Mouse (Mus musculus): ENCODE data around the gene 2310039H08Rik. TPM values are rescaled to one million over a fixed set of nuclear protein-coding genes. Genes with fewer than 3 reads are reported as not detected.

2310039H08Rik gene
- 48.5 and 55.0 TPM in 2 replicates for polyA plus RNA-seq (2016; fragmentation: Nextera tagmentation; extraction: Ambion mirVana)

DNA sequence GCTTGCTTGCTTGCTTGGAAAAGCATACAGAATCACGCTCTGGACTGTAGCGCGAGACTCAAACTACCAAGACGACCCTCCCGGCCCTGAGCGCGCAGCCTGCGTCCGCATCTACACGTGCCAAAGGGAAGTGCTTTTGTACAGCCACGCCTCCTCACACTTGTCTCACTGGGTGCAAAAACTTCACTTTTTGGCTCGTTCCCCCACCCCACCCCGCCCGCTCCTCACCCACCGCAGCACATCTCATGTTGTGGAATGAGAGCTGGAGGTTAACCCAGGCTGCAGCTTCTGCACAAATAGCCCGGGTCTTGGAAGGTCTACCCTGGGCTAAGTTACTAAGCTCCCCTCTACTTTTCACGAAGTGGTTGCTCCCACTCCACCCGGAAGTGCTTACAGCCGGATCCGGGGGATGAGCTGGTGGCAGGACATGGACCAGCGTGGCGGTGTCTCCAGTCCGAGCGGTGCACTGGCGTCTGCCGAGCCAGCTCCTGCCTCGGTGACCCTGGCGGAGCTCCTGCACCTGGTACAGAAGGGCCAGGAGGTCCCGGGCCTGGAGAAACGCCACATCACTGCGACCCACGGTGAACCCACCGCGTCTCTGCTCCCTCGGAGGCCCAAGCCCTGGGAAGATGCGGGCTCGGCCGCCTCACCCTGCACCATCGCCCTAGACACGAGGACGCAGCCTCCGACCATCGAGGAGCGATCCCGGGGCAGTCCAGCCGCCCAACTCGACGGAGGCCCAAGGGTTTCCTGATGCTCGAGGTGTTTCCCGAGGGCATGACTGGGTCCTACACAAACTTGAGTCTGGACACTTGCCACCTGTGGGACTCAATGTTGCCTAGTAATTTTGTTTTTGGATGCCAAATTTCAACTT lies at the start of gene 2310039H08Rik:
TSS of gene 2310039H08Rik (plus strand) at position 232 of the 874 bp plus-strand sequence.
- H3K4me3 ChIP-seq = peak within 1 kb of the TSS; percentile 68
- H3K27me3 ChIP-seq = no peaks in the 10 kb centered on the region
- H3K9ac ChIP-seq (replicated peaks) = peak within 1 kb of the TSS; percentile 67
- under 1% methylated on average over 50 of the region's 50 CpGs for WGBS
- peak within 1 kb of the TSS; percentile 87 for H3K4me2 ChIP-seq (replicated peaks)
- no peaks in the 10 kb centered on the region for H3K9me3 ChIP-seq
- H3K4me1 ChIP-seq = peaks cover 19% of the 10 kb centered on the region
- peaks cover 32% of the 10 kb centered on the region for H3K36me3 ChIP-seq
- peak; percentile 93 for ATAC-seq (ENCODE audit: low FRiP score, low read depth)
- H3K27ac ChIP-seq (replicated peaks) = peak within 1 kb of the TSS; percentile 50

DNA sequence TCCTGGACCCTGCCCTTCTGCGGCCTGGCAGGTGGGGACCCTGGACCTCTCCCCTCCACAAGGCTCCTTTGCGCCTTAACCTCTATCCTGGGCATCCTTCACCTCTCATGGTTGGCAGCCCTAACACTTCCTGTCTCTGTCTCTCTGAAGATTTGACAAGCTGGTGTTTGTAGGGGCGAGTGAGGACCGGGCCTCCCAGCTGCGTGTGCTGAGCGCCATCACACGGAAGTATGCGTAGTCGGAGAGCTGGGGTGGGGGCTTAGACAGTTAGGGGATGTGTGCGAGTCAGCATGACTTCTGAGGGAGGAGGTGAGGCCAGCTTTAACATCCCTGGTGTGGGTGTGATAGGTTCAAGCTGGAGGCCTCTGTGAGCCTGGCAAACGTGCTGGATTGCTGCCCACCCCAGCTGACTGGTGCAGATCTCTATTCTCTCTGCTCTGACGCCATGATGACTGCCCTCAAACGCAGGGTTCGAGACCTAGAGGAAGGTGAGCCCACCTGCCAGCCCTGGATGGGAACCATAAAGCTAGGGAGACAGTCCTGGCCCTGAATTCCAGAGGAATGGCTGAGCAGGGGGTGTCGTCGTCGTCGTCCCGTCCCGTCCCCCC lies 47.9 kb upstream of the 2310039H08Rik start:
- H3K36me3 ChIP-seq = peaks cover 34% of the 10 kb centered on the region
- peaks cover 18% of the 10 kb centered on the region for H3K27me3 ChIP-seq
- H3K9me3 ChIP-seq = no peaks in the 10 kb centered on the region
- no peak overlapping the region for H3K27ac ChIP-seq (replicated peaks)
- H3K4me2 ChIP-seq (replicated peaks) = no peak overlapping the region
- WGBS = 88% methylated on average over 16 of the region's 20 CpGs
- H3K4me3 ChIP-seq = no peak overlapping the region
- H3K4me1 ChIP-seq = no peaks in the 10 kb centered on the region
- no peak for ATAC-seq (ENCODE audit: low FRiP score, low read depth)
- no peak overlapping the region for H3K9ac ChIP-seq (replicated peaks)

DNA sequence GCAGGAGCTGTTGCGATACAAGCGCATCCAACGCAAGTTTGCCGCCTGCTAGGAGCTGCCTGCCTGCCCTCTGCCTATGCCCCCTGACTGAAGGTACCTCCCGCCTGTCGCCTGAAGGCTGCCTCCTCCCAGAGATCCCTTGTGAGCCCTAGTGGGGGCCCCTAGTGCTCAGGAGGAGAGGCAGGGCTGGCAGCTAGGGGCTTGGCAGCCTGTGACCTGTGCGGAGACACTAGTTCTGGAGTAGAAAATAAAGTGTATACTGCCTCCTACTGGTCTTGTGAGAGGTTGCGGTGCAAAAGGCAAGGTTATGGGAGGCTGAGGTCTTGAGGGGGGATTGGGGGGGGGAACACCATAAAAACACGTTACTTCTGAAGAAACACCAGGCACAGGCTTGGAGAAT lies 47.2 kb upstream of the 2310039H08Rik start:
- Histone ChIP-seq H3K27me3 (peaks cover 23% of the 10 kb centered on the region), H3K27ac (replicated peaks) (no peak overlapping the region), H3K36me3 (peaks cover 34% of the 10 kb centered on the region), H3K4me3 (no peak overlapping the region), H3K9ac (replicated peaks) (no peak overlapping the region), H3K9me3 (no peaks in the 10 kb centered on the region), H3K4me2 (replicated peaks) (no peak overlapping the region), H3K4me1 (no peaks in the 10 kb centered on the region)
- 52% methylated on average over 9 of the region's 9 CpGs for WGBS
- 0 out of 2 replicates have a peak, but pooled peaks have one; percentile 34 for ATAC-seq (ENCODE audit: low FRiP score, low read depth)

DNA sequence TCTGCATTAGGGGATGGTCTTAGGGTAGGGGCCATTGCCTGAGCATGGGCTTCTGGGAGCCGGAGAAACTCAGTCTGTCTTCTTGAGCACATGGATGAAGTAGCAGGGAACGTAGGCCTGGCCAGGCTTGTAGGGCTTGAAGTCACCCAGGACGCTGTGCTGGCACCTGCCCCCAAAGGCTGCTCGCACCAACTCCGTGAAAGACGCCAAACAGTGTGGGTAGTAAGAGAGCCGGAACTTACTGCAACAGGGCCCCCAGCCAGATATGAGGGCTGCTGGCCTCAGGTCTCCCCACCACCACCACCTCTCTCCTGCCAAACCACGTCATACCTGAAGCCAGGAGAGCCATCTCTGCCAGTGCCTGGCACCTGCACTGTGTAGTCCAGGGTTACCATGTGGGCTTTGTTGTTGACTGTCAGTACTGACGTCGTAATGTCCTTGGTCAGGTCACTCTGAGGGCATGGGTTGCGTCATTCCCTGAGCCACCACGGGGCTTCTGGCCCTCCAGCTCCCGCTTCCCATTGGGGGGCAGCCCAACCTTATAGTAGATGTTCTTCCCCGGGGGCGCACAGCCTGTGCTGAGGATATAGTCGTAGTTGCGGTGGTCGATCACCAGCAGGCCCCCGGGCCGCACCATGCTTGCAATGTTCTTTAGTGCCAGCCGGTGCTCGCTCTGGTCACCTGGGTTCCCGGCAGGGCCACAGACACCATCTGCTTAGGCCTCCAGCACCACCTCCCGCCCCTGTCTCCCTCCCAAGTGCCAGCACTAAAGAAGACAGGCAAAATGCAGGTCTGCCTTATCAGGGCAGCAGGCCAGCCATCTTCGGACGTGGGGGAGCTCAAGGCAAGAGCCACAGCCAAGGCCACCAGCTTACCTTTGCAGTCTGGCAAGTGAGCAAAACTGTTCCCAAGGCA lies 46.4 kb upstream of the 2310039H08Rik start:
- Histone ChIP-seq H3K27me3 (peaks cover 23% of the 10 kb centered on the region), H3K9me3 (no peaks in the 10 kb centered on the region), H3K36me3 (peaks cover 28% of the 10 kb centered on the region), H3K9ac (replicated peaks) (no peak overlapping the region), H3K4me3 (no peak overlapping the region), H3K4me2 (replicated peaks) (no peak overlapping the region), H3K27ac (replicated peaks) (no peak overlapping the region), H3K4me1 (no peaks in the 10 kb centered on the region)
- ATAC-seq (ENCODE audit: low FRiP score, low read depth) = no peak
- 92% methylated on average over 26 of the region's 26 CpGs for WGBS

DNA sequence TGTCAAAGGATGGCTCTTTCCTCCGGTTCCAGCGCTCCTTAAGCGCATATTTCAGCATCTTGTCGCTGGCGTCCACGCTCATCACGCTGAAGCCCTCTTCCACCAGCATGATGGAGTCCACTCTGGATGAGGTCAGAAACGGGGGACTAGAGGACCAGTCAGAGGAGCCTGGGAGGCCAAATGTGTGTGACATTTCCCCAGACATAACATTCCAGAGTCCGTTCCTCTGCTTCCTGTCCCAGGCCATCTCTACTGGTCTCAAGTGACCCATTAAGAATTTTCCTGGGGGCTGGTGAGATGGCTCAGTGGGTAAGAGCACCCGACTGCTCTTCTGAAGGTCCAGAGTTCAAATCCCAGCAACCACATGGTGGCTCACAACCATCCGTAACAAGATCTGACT lies 45.2 kb upstream of the 2310039H08Rik start:
- Histone ChIP-seq H3K9ac (replicated peaks) (no peak overlapping the region), H3K27me3 (peaks cover 23% of the 10 kb centered on the region), H3K4me3 (no peak overlapping the region), H3K9me3 (no peaks in the 10 kb centered on the region), H3K4me2 (replicated peaks) (no peak overlapping the region), H3K36me3 (peaks cover 20% of the 10 kb centered on the region), H3K4me1 (no peaks in the 10 kb centered on the region), H3K27ac (replicated peaks) (no peak overlapping the region)
- ATAC-seq (ENCODE audit: low FRiP score, low read depth) = no peak
- WGBS = 88% methylated on average over 11 of the region's 11 CpGs

DNA sequence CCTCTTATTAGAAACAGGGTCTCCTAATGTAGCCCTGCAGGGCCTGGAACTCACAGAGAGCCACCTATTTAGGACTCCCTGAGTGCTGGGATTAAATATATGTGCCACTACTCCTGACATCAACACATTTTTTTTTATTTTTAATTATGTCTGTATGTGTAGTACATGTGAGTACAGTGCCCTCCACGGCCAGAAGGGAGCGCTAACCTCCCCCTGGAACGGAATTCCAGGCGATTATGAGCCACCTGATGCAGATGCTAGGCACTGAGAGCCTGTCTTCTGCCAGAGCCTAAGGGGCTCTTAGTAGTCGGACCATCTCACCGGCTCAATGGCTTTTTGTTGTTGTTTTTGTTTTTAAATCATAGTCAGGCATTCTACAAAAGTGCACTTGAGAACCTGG lies 44.4 kb upstream of the 2310039H08Rik start:
- Histone ChIP-seq H3K4me2 (replicated peaks) (no peak overlapping the region), H3K4me1 (no peaks in the 10 kb centered on the region), H3K9me3 (no peaks in the 10 kb centered on the region), H3K36me3 (peaks cover 16% of the 10 kb centered on the region), H3K27me3 (peaks cover 23% of the 10 kb centered on the region), H3K4me3 (no peak overlapping the region), H3K9ac (replicated peaks) (no peak overlapping the region), H3K27ac (replicated peaks) (no peak overlapping the region)
- WGBS = 42% methylated on average over 6 of the region's 6 CpGs
- ATAC-seq (ENCODE audit: low FRiP score, low read depth) = no peak

DNA sequence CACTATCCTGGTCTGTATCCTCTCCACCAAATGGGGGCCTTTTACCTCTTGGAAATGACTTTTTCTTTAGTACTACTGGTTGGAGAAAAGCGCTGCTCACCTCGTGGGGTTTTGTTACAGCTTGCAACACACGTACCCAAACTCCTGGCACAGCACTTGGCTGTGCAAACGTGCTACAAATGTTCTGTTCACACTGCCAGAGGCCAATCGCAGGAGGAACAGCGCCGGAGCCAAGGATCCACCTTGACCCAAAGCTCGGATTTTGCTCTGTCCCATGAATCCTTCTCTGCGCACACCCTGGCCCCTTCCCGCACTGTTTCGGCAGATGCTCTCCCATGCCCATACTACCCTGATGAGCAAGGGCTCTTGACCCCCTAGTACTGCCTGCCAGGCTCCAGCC lies 43.9 kb upstream of the 2310039H08Rik start:
- WGBS = 52% methylated on average over 11 of the region's 11 CpGs
- H3K9ac ChIP-seq (replicated peaks) = 0 out of 2 replicates have a peak overlapping the region, but pooled peaks have one; percentile 17

DNA sequence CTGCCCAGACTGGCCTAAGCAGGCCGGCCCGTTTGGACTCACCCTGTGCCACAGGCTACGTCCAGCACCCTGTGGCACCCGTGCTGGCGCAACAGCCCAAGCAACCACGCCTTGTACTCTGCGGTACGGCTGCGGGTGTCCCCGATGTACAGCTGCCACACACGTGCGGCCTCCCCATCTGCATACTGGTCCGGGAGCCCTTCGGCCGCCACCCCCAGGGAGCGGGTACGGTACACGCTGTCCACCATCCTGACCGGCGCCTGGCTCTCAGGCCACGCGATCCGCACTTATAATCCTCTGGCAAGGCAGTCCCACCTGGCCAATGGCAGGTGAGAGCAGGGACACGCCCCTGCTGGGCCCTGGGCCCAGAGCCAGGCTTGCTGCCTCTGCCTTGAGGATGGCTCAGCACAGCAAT lies 43.5 kb upstream of the 2310039H08Rik start, which contains the start of gene Gnmt:
TSS of gene Gnmt (minus strand) at position 265 of the 415 bp plus-strand sequence.
- Histone ChIP-seq H3K9me3 (no peaks in the 10 kb centered on the region), H3K36me3 (peaks cover 7% of the 10 kb centered on the region; the same call in 1 of the 2 replicates), H3K27me3 (peaks cover 23% of the 10 kb centered on the region), H3K4me3 (no peak within 1 kb of the TSS), H3K9ac (replicated peaks) (peak within 1 kb of the TSS; percentile 17; the same call in 1 of the 2 replicates), H3K4me2 (replicated peaks) (no peak within 1 kb of the TSS), H3K4me1 (no peaks in the 10 kb centered on the region), H3K27ac (replicated peaks) (no peak within 1 kb of the TSS)
- 22% methylated on average over 24 of the region's 24 CpGs for WGBS
- ATAC-seq (ENCODE audit: low FRiP score, low read depth) = no peak

More for the DNA sequence above, 43.9 kb upstream of the 2310039H08Rik start:
- Histone ChIP-seq H3K4me1 (no peaks in the 10 kb centered on the region), H3K4me3 (no peak overlapping the region), H3K36me3 (peaks cover 11% of the 10 kb centered on the region; the same call in 1 of the 2 replicates), H3K4me2 (replicated peaks) (no peak overlapping the region), H3K27ac (replicated peaks) (no peak overlapping the region), H3K27me3 (peaks cover 23% of the 10 kb centered on the region), H3K9me3 (no peaks in the 10 kb centered on the region)
- ATAC-seq (ENCODE audit: low FRiP score, low read depth) = no peak

DNA sequence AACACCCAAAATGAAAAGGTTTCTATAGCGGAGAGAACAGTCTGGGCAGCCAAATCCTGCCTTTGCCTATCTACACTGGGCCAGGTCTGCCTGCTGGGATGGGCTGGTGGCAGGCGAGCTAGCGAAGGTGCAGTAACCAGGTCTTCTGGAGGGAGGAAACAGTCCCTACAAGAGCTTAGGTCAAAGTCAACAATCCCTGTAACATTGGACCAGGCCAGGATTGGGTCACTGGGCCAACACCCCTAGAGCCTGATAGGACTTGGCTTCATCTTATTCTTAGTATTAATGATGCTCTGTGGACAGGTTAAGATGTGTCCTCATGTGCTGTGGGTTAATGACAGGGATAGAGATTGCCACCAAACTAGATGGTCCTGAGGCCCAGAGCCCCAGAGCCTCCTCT lies 38.4 kb upstream of the 2310039H08Rik start:
- H3K4me3 ChIP-seq = no peak overlapping the region
- peaks cover 31% of the 10 kb centered on the region for H3K36me3 ChIP-seq
- H3K9me3 ChIP-seq = no peaks in the 10 kb centered on the region
- no peak overlapping the region for H3K4me2 ChIP-seq (replicated peaks)
- no peak overlapping the region for H3K27ac ChIP-seq (replicated peaks)
- H3K4me1 ChIP-seq = no peaks in the 10 kb centered on the region
- no peak for ATAC-seq (ENCODE audit: low FRiP score, low read depth)
- H3K9ac ChIP-seq (replicated peaks) = no peak overlapping the region
- peaks cover 10% of the 10 kb centered on the region for H3K27me3 ChIP-seq
- 92% methylated on average over 3 of the region's 3 CpGs for WGBS

DNA sequence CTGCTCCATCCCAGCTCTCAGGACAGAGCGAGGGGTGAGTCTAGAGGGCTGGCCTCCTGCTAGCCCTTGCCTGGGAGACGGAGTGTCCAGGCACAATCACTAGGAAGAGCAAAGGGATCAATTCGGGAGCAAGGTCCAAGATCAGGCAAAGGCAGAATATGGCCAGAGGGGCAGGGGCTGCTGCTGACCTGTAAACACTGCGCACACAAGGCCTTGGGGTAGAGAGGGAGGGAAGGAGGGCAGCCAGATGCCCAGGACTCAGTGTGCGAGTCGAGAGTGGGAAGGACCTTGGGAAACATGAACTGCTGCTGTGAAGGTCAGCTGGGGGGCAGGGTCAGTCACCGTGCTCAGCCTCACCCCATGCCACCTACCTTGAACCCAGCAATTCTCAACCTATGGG lies 37.1 kb upstream of the 2310039H08Rik start:
- Histone ChIP-seq H3K4me3 (no peak overlapping the region), H3K9ac (replicated peaks) (no peak overlapping the region), H3K36me3 (peaks cover 32% of the 10 kb centered on the region), H3K9me3 (no peaks in the 10 kb centered on the region), H3K4me1 (no peaks in the 10 kb centered on the region), H3K27ac (replicated peaks) (no peak overlapping the region), H3K4me2 (replicated peaks) (no peak overlapping the region), H3K27me3 (no peaks in the 10 kb centered on the region)
- WGBS = 90% methylated on average over 7 of the region's 7 CpGs
- no peak for ATAC-seq (ENCODE audit: low FRiP score, low read depth)

DNA sequence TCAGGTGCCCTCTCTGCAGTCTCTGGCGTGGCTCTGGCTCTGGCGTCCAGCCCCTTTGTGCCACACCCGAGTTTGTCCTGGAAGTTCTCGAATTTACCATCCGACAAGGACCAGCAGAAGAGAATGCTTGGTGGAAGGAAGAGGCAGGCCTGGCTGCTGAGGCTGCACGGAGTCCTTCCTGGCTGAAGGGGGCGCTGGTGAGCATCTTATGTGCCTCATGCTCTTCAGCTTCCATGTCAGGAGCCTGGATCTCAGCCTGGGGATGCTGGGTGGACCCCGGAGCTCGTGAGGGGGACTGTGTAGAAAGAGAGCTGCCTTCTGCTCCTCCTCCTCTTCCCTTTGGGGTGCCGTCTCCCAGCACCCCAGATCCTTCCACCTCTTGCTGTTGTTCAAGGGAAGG lies 36.3 kb upstream of the 2310039H08Rik start:
- Histone ChIP-seq H3K4me2 (replicated peaks) (no peak overlapping the region), H3K9me3 (no peaks in the 10 kb centered on the region), H3K27ac (replicated peaks) (no peak overlapping the region), H3K4me3 (no peak overlapping the region), H3K4me1 (no peaks in the 10 kb centered on the region), H3K36me3 (peaks cover 34% of the 10 kb centered on the region), H3K9ac (replicated peaks) (no peak overlapping the region), H3K27me3 (no peaks in the 10 kb centered on the region)
- no peak for ATAC-seq (ENCODE audit: low FRiP score, low read depth)
- 64% methylated on average over 10 of the region's 10 CpGs for whole genome bisulfite sequencing

Data from midbrain, embryonic 12.5 days (tissue).